Mouse (Mus musculus): ENCODE data around the gene Mrpl55.

Gene Mrpl55

GRCm38 (mm10) chr11:59187706-59188105 is 14.6 kb upstream of the Mrpl55 start:
- in situ Hi-C loops (cut with MboI; ENCODE audit: unreplicated experiment in 2 of 2) = loop anchor here (5.0 to 10.0 kb wide), 2 partner anchors 85 to 223 kb away; no protein-coding TSS in a partner anchor

GRCm38 (mm10) chr11:59191231-59192058 is 10.8 kb upstream of the Mrpl55 start:
- in situ Hi-C loops (cut with MboI; ENCODE audit: unreplicated experiment in 2 of 2) = no loop called here

GRCm38 (mm10) chr11:59192059-59192386 is 10.3 kb upstream of the Mrpl55 start, which contains the start of gene Guk1:
TSS of gene Guk1 (minus strand) at chr11:59192212.
- in situ Hi-C loops (cut with MboI; ENCODE audit: unreplicated experiment in 2 of 2) = no loop called here

GRCm38 (mm10) chr11:59196230-59196629 is 6.1 kb upstream of the Mrpl55 start:
- in situ Hi-C loops (cut with MboI; ENCODE audit: unreplicated experiment in 2 of 2) = no loop called here

GRCm38 (mm10) chr11:59201216-59202002 is 877 bp upstream of the Mrpl55 start:
- in situ Hi-C loops (cut with MboI; ENCODE audit: unreplicated experiment in 2 of 2) = loop anchor here in 1 of 2 experiments (25.0 kb wide), 1 partner anchor 889 kb away; the partner anchor contains the start of gene Zfp692

- in situ Hi-C loops (cut with MboI; ENCODE audit: unreplicated experiment in 2 of 2) = loop anchor here in 1 of 2 experiments (25.0 kb wide), 1 partner anchor 896 kb away; the partner anchor contains the start of gene Zfp692
These were observed 6.0 kb downstream of the Mrpl55 start, which contains the start of gene 2310033P09Rik for GRCm38 (mm10) chr11:59208153-59208831. TSS of gene 2310033P09Rik (plus strand) at chr11:59208321.

GRCm38 (mm10) chr11:59209003-59209441 is 6.7 kb downstream of the Mrpl55 start:
- in situ Hi-C loops (cut with MboI; ENCODE audit: unreplicated experiment in 2 of 2) = loop anchor here in 1 of 2 experiments (25.0 kb wide), 1 partner anchor 897 kb away; the partner anchor contains the start of gene Zfp692

- in situ Hi-C loops (cut with MboI; ENCODE audit: unreplicated experiment in 2 of 2) = loop anchor here in 1 of 2 experiments (25.0 kb wide), 1 partner anchor 897 kb away; the partner anchor contains the start of gene Zfp692
These were observed 7.3 kb downstream of the Mrpl55 start for GRCm38 (mm10) chr11:59209580-59209979.

GRCm38 (mm10) chr11:59210020-59210419 is 7.7 kb downstream of the Mrpl55 start:
- in situ Hi-C loops (cut with MboI; ENCODE audit: unreplicated experiment in 2 of 2) = loop anchor here in 1 of 2 experiments (25.0 kb wide), 1 partner anchor 898 kb away; the partner anchor contains the start of gene Zfp692

- in situ Hi-C loops (cut with MboI; ENCODE audit: unreplicated experiment in 2 of 2) = loop anchor here in 1 of 2 experiments (25.0 kb wide), 1 partner anchor 899 kb away; the partner anchor contains the start of gene Zfp692
These were observed 9.3 kb downstream of the Mrpl55 start for GRCm38 (mm10) chr11:59211561-59211960.

- in situ Hi-C loops (cut with MboI; ENCODE audit: unreplicated experiment in 2 of 2) = loop anchor here in 1 of 2 experiments (25.0 kb wide), 1 partner anchor 900 kb away; the partner anchor contains the start of gene Zfp692
These were observed 10.0 kb downstream of the Mrpl55 start for GRCm38 (mm10) chr11:59212320-59212719.

GRCm38 (mm10) chr11:59212892-59213494 is 10.7 kb downstream of the Mrpl55 start:
- in situ Hi-C loops (cut with MboI; ENCODE audit: unreplicated experiment in 2 of 2) = loop anchor here in 1 of 2 experiments (25.0 kb wide), 1 partner anchor 901 kb away; the partner anchor contains the start of gene Zfp692

GRCm38 (mm10) chr11:59216955-59217354 is 14.7 kb downstream of the Mrpl55 start:
- in situ Hi-C loops (cut with MboI; ENCODE audit: unreplicated experiment in 2 of 2) = loop anchor here in 1 of 2 experiments (25.0 kb wide), 1 partner anchor 905 kb away; the partner anchor contains the start of gene Zfp692

- in situ Hi-C loops (cut with MboI; ENCODE audit: unreplicated experiment in 2 of 2) = loop anchor here in 1 of 2 experiments (25.0 kb wide), 1 partner anchor 906 kb away; the partner anchor contains the start of gene Zfp692
These were observed 16.2 kb downstream of the Mrpl55 start for GRCm38 (mm10) chr11:59218389-59218998.

GRCm38 (mm10) chr11:59219064-59219463 is 16.8 kb downstream of the Mrpl55 start:
- in situ Hi-C loops (cut with MboI; ENCODE audit: unreplicated experiment in 2 of 2) = loop anchor here in 1 of 2 experiments (25.0 kb wide), 1 partner anchor 907 kb away; the partner anchor contains the start of gene Zfp692

- in situ Hi-C loops (cut with MboI; ENCODE audit: unreplicated experiment in 2 of 2) = loop anchor here in 1 of 2 experiments (25.0 kb wide), 1 partner anchor 909 kb away; the partner anchor contains the start of gene Zfp692
These were observed 19.3 kb downstream of the Mrpl55 start for GRCm38 (mm10) chr11:59221604-59222003.

GRCm38 (mm10) chr11:59222306-59222705 is 20.0 kb downstream of the Mrpl55 start:
- in situ Hi-C loops (cut with MboI; ENCODE audit: unreplicated experiment in 2 of 2) = loop anchor here in 1 of 2 experiments (25.0 kb wide), 1 partner anchor 910 kb away; the partner anchor contains the start of gene Zfp692

- in situ Hi-C loops (cut with MboI; ENCODE audit: unreplicated experiment in 2 of 2) = loop anchor here in 1 of 2 experiments (25.0 kb wide), 1 partner anchor 912 kb away; the partner anchor contains the start of gene Zfp692
These were observed 21.7 kb downstream of the Mrpl55 start for GRCm38 (mm10) chr11:59224025-59224424.
